Comparison of ENCODE assay signal across 11 mouse cellular contexts in the genomic region with DNA sequence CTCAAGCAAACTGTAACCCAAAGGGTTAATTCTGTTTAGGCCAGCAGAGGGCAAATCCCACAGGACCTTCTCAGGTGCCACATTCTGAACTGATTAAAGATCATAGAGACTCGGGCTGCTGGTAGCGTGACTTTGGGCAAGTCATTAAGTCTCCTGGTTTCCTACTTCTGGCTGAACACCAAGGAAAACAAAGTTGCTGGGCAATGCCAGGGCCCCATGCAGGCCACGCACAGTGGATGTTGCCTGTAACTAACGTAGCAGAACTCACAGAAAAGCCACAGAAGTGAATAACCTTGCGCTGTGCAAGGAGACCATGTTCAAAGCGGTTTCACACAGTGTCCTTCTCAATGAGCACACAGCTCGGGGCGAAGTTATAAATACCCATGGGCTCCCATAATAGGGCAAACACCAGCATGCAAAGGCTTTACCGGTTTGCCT.
DNase-seq lines count a peak whose midpoint lies in the region; ATAC-seq and TF ChIP-seq lines count a peak whose summit lies in the region.
"Had no signal": no experiment of that assay in that cellular context is flagged by ENCODE, and none has a peak within 500 bp of the region (broad histone marks: within the 10 kb centered on the region; RNA-seq: fewer than 3 reads in every experiment).

No protein-coding gene starts in this region.

- peak; percentile 71 for ATAC-seq in heart, postnatal 0 days (ENCODE audit: insufficient read depth, low read depth)
- no peak for ATAC-seq in megakaryocyte-erythroid progenitor cell, adult 5-6 weeks (replicated peaks; ENCODE audit: low FRiP score, low TSS enrichment, poor library complexity, severe bottlenecking)
- ATAC-seq in activated CD4-positive, CD25-positive, alpha-beta regulatory T cell, adult 4 months: no peak

- no peaks in the 10 kb centered on the region; the same call in 1 of the 2 replicates for H3K27me3 ChIP-seq in heart, embryonic 10.5 days (ENCODE audit: insufficient read depth, poor library complexity, severe bottlenecking)
- no peaks in the 10 kb centered on the region for H3K27me3 ChIP-seq in heart, postnatal 0 days (ENCODE audit: control insufficient read depth, insufficient read depth, low read length)
- H3K27me3 ChIP-seq in limb, embryonic 10.5 days (ENCODE audit: low read depth, poor library complexity, severe bottlenecking): no peaks in the 10 kb centered on the region
- H3K27me3 ChIP-seq: CH12.LX had no signal

- DNase-seq in heart, embryonic 10.5 days (ENCODE audit: low spot score): no peak
- no peak for DNase-seq in heart, postnatal 36 days
- peak; percentile 50 for DNase-seq in brain, embryonic 14.5 days (ENCODE audit: low read depth)
- DNase-seq in heart, postnatal 0 days (ENCODE audit: low spot score): peak; percentile 47
- DNase-seq in limb, embryonic 10.5 days (ENCODE audit: low spot score): peak; percentile 61
- no peak for DNase-seq in thymus, postnatal 25 days
- DNase-seq: gastrocnemius, postnatal 10 days had no signal

- no peak overlapping the region for H3K9ac ChIP-seq in heart, postnatal 0 days (replicated peaks; ENCODE audit: low read depth, low read length)
- H3K9ac ChIP-seq: liver, embryonic 14.5 days had no signal

- H3K27ac ChIP-seq in heart, embryonic 10.5 days: peak overlapping the region; percentile 77
- H3K27ac ChIP-seq in heart, postnatal 0 days (ENCODE audit: low read depth): 0 out of 2 replicates have a peak overlapping the region, but pooled peaks have one; percentile 7
- H3K27ac ChIP-seq in limb, embryonic 10.5 days: peak overlapping the region; percentile 86
- H3K27ac ChIP-seq: liver, embryonic 14.5 days had no signal

- no peak for TF ChIP-seq POLR2A in brain, embryonic 14.5 days (IDR thresholded peaks at IDR 0.05; ENCODE audit: borderline replicate concordance, extremely low read depth, insufficient read depth, insufficient read length, poor library complexity, severe bottlenecking)

- TF ChIP-seq CTCF in brain, embryonic 14.5 days (IDR thresholded peaks at IDR 0.05; ENCODE audit: borderline replicate concordance, extremely low read depth, insufficient read depth, insufficient read length): no peak
- no peak for TF ChIP-seq CTCF in heart, postnatal 0 days (IDR thresholded peaks at IDR 0.05; ENCODE audit: low read depth)

- H3K9me3 ChIP-seq in heart, embryonic 10.5 days: no peaks in the 10 kb centered on the region
- no peaks in the 10 kb centered on the region for H3K9me3 ChIP-seq in heart, postnatal 0 days (replicated peaks; ENCODE audit: control insufficient read depth, low read length)
- no peaks in the 10 kb centered on the region for H3K9me3 ChIP-seq in limb, embryonic 10.5 days (replicated peaks)

- H3K4me1 ChIP-seq in heart, embryonic 10.5 days: peaks cover 20% of the 10 kb centered on the region
- peaks cover 13% of the 10 kb centered on the region for H3K4me1 ChIP-seq in heart, postnatal 0 days (ENCODE audit: control insufficient read depth, insufficient read depth)
- H3K4me1 ChIP-seq in limb, embryonic 10.5 days: peaks cover 82% of the 10 kb centered on the region

- no peak overlapping the region for H3K4me3 ChIP-seq in heart, embryonic 10.5 days
- H3K4me3 ChIP-seq in heart, postnatal 0 days (ENCODE audit: low read depth, low read length): no peak overlapping the region
- peak overlapping the region; percentile 9; the same call in 1 of the 2 replicates for H3K4me3 ChIP-seq in limb, embryonic 10.5 days

- TF ChIP-seq EP300 in heart, postnatal 0 days (IDR thresholded peaks at IDR 0.05; ENCODE audit: low read depth): no peak

- intact Hi-C loops in heart, postnatal 36 days (cut with DNase I): no loop called here

- peak overlapping the region; percentile 3; the same call in 1 of the 2 replicates for H3K4me2 ChIP-seq in heart, postnatal 0 days (ENCODE audit: low read depth, low read length)

- no peaks in the 10 kb centered on the region for H3K36me3 ChIP-seq in heart, embryonic 10.5 days
- H3K36me3 ChIP-seq in heart, postnatal 0 days (replicated peaks; ENCODE audit: control insufficient read depth, insufficient read depth, low read length): no peaks in the 10 kb centered on the region
- H3K36me3 ChIP-seq in limb, embryonic 10.5 days: 0 out of 2 replicates have a peak, but pooled peaks cover 2% of the 10 kb centered on the region

- 55% methylated on average over 9 of the region's 9 CpGs for WGBS in heart, embryonic 10.5 days
- 34% methylated on average over 9 of the region's 9 CpGs for WGBS in heart, postnatal 0 days
- WGBS in limb, embryonic 10.5 days: 37% methylated on average over 9 of the region's 9 CpGs

Comparison
In these comparisons a context has a peak if more than half of its experiments do, and no peak if none do; other contexts are left out.
1. DNase-seq: peak in brain, embryonic 14.5 days (single experiment), heart, postnatal 0 days (single experiment) and limb, embryonic 10.5 days (single experiment); none in heart, embryonic 10.5 days (single experiment), heart, postnatal 36 days (0 of 2) and thymus, postnatal 25 days (single experiment).
2. H3K27ac ChIP-seq: peak in every context shown above with its lines; median percentile 86 in limb, embryonic 10.5 days; 77 in heart, embryonic 10.5 days; 7 in heart, postnatal 0 days.